Mouse (Mus musculus): ENCODE measurements around the gene Osbpl11. TPM values are rescaled to one million over a fixed set of nuclear protein-coding genes. Genes with fewer than 3 reads are reported as not detected.

Osbpl11 gene
- polyA plus RNA-seq, 1 experiment from 2014 or later = 30.6 TPM

- H3K9ac ChIP-seq = peak overlapping the region; percentile 93
- 0 out of 2 replicates have a peak, but pooled peaks cover 4% of the 10 kb centered on the region for H3K36me3 ChIP-seq
- H3K27me3 ChIP-seq (replicated peaks) = no peaks in the 10 kb centered on the region
- no peak for ATAC-seq (ENCODE audit: low FRiP score, low read depth)
- 25% methylated on average over 9 of the region's 9 CpGs for WGBS
- peak overlapping the region; percentile 72 for H3K4me2 ChIP-seq (replicated peaks)
- peak overlapping the region; percentile 95 for H3K4me3 ChIP-seq
- H3K27ac ChIP-seq = no peak overlapping the region
- H3K4me1 ChIP-seq = peaks cover 14% of the 10 kb centered on the region
- H3K9me3 ChIP-seq = no peaks in the 10 kb centered on the region
Measured at GRCm38 (mm10) chr16:33250651-33251120, 65.8 kb downstream of the Osbpl11 start.

- peak within 1 kb of the TSS; percentile 93 for H3K9ac ChIP-seq
- H3K4me3 ChIP-seq = peak within 1 kb of the TSS; percentile 95
- WGBS = under 1% methylated on average over 72 of the region's 72 CpGs
- H3K36me3 ChIP-seq = 0 out of 2 replicates have a peak, but pooled peaks cover 4% of the 10 kb centered on the region
- H3K27ac ChIP-seq = peak within 1 kb of the TSS; percentile 57
- peak; percentile 94 for ATAC-seq (ENCODE audit: low FRiP score, low read depth)
- H3K4me1 ChIP-seq = peaks cover 14% of the 10 kb centered on the region
- H3K27me3 ChIP-seq (replicated peaks) = no peaks in the 10 kb centered on the region
- no peaks in the 10 kb centered on the region for H3K9me3 ChIP-seq
- H3K4me2 ChIP-seq (replicated peaks) = peak within 1 kb of the TSS; percentile 72
Measured at GRCm38 (mm10) chr16:33251194-33252051, 66.6 kb downstream of the Osbpl11 start, which contains the start of gene Snx4. Gene Snx4, plus strand, starts transcription at chr16:33251442.

- Histone ChIP-seq H3K36me3 (no peaks in the 10 kb centered on the region), H3K9ac (no peak overlapping the region), H3K27me3 (replicated peaks) (no peaks in the 10 kb centered on the region), H3K9me3 (no peaks in the 10 kb centered on the region), H3K4me2 (replicated peaks) (no peak overlapping the region), H3K4me3 (no peak overlapping the region), H3K4me1 (peaks cover 14% of the 10 kb centered on the region), H3K27ac (no peak overlapping the region)
- 88% methylated on average over 7 of the region's 7 CpGs for WGBS
- ATAC-seq (ENCODE audit: low FRiP score, low read depth) = no peak
Measured at GRCm38 (mm10) chr16:33255601-33256000, 70.7 kb downstream of the Osbpl11 start.

- no peak overlapping the region for H3K9ac ChIP-seq
- 0 out of 2 replicates have a peak, but pooled peaks cover under 1% of the 10 kb centered on the region for H3K4me1 ChIP-seq
- no peak overlapping the region for H3K4me3 ChIP-seq
- no peak overlapping the region for H3K27ac ChIP-seq
- H3K4me2 ChIP-seq (replicated peaks) = no peak overlapping the region
- no peaks in the 10 kb centered on the region for H3K36me3 ChIP-seq
- no peak for ATAC-seq (ENCODE audit: low FRiP score, low read depth)
- WGBS = 88% methylated on average over 2 of the region's 2 CpGs
- no peaks in the 10 kb centered on the region for H3K9me3 ChIP-seq
- H3K27me3 ChIP-seq (replicated peaks) = no peaks in the 10 kb centered on the region
Measured at GRCm38 (mm10) chr16:33258530-33258929, 73.7 kb downstream of the Osbpl11 start.

GRCm38 (mm10) chr16:33259824-33260223 is 75.0 kb downstream of the Osbpl11 start:
- 90% methylated on average over 3 of the region's 3 CpGs for WGBS
- H3K9ac ChIP-seq = no peak overlapping the region
- ATAC-seq (ENCODE audit: low FRiP score, low read depth) = no peak
- peaks cover 6% of the 10 kb centered on the region for H3K36me3 ChIP-seq
- H3K4me1 ChIP-seq = no peaks in the 10 kb centered on the region
- no peaks in the 10 kb centered on the region for H3K27me3 ChIP-seq (replicated peaks)
- H3K4me2 ChIP-seq (replicated peaks) = no peak overlapping the region
- no peak overlapping the region for H3K4me3 ChIP-seq
- H3K9me3 ChIP-seq = no peaks in the 10 kb centered on the region
- H3K27ac ChIP-seq = no peak overlapping the region

GRCm38 (mm10) chr16:33260825-33261224 is 76.0 kb downstream of the Osbpl11 start:
- Histone ChIP-seq H3K36me3 (peaks cover 16% of the 10 kb centered on the region), H3K4me3 (no peak overlapping the region), H3K4me2 (replicated peaks) (no peak overlapping the region), H3K4me1 (no peaks in the 10 kb centered on the region), H3K9ac (no peak overlapping the region), H3K27ac (no peak overlapping the region), H3K27me3 (replicated peaks) (no peaks in the 10 kb centered on the region), H3K9me3 (no peaks in the 10 kb centered on the region)
- no peak for ATAC-seq (ENCODE audit: low FRiP score, low read depth)
- WGBS = 93% methylated on average over 8 of the region's 8 CpGs

GRCm38 (mm10) chr16:33261584-33262061 is 76.8 kb downstream of the Osbpl11 start:
- WGBS = 80% methylated on average over 2 of the region's 2 CpGs
- no peak for ATAC-seq (ENCODE audit: low FRiP score, low read depth)
- Histone ChIP-seq H3K27ac (no peak overlapping the region), H3K9ac (no peak overlapping the region), H3K4me3 (no peak overlapping the region), H3K9me3 (no peaks in the 10 kb centered on the region), H3K4me1 (no peaks in the 10 kb centered on the region), H3K4me2 (replicated peaks) (no peak overlapping the region), H3K27me3 (replicated peaks) (no peaks in the 10 kb centered on the region), H3K36me3 (peaks cover 22% of the 10 kb centered on the region)

- H3K27me3 ChIP-seq (replicated peaks) = no peaks in the 10 kb centered on the region
- 93% methylated on average over 1 of the region's 1 CpGs for WGBS
- ATAC-seq (ENCODE audit: low FRiP score, low read depth) = no peak
Measured at GRCm38 (mm10) chr16:33262096-33262495, 77.2 kb downstream of the Osbpl11 start.

GRCm38 (mm10) chr16:33267616-33268253 is 82.9 kb downstream of the Osbpl11 start:
- Histone ChIP-seq H3K27ac (no peak overlapping the region), H3K4me2 (replicated peaks) (no peak overlapping the region), H3K27me3 (replicated peaks) (no peaks in the 10 kb centered on the region), H3K9ac (no peak overlapping the region), H3K4me3 (no peak overlapping the region), H3K9me3 (no peaks in the 10 kb centered on the region), H3K4me1 (no peaks in the 10 kb centered on the region), H3K36me3 (peaks cover 60% of the 10 kb centered on the region)
- ATAC-seq (ENCODE audit: low FRiP score, low read depth) = no peak
- WGBS = 94% methylated on average over 9 of the region's 9 CpGs

More at GRCm38 (mm10) chr16:33262096-33262495, 77.2 kb downstream of the Osbpl11 start:
- H3K4me2 ChIP-seq (replicated peaks) = no peak overlapping the region
- H3K27ac ChIP-seq = no peak overlapping the region
- H3K9me3 ChIP-seq = no peaks in the 10 kb centered on the region
- H3K4me3 ChIP-seq = no peak overlapping the region
- no peaks in the 10 kb centered on the region for H3K4me1 ChIP-seq
- H3K36me3 ChIP-seq = peaks cover 25% of the 10 kb centered on the region
- no peak overlapping the region for H3K9ac ChIP-seq

- peaks cover 40% of the 10 kb centered on the region for H3K36me3 ChIP-seq
- no peaks in the 10 kb centered on the region for H3K9me3 ChIP-seq
- H3K27me3 ChIP-seq (replicated peaks) = no peaks in the 10 kb centered on the region
- no peak for ATAC-seq (ENCODE audit: low FRiP score, low read depth)
- no peak overlapping the region for H3K4me2 ChIP-seq (replicated peaks)
- H3K9ac ChIP-seq = no peak overlapping the region
- H3K27ac ChIP-seq = no peak overlapping the region
- WGBS = 93% methylated on average over 4 of the region's 4 CpGs
- H3K4me1 ChIP-seq = no peaks in the 10 kb centered on the region
- no peak overlapping the region for H3K4me3 ChIP-seq
Measured at GRCm38 (mm10) chr16:33271824-33272223, 87.0 kb downstream of the Osbpl11 start.

- no peak overlapping the region for H3K4me3 ChIP-seq
- H3K9me3 ChIP-seq = no peaks in the 10 kb centered on the region
- no peaks in the 10 kb centered on the region for H3K4me1 ChIP-seq
- H3K27me3 ChIP-seq (replicated peaks) = no peaks in the 10 kb centered on the region
- H3K27ac ChIP-seq = no peak overlapping the region
- ATAC-seq (ENCODE audit: low FRiP score, low read depth) = no peak
- peaks cover 51% of the 10 kb centered on the region for H3K36me3 ChIP-seq
- 98% methylated on average over 1 of the region's 1 CpGs for WGBS
- H3K4me2 ChIP-seq (replicated peaks) = no peak overlapping the region
- no peak overlapping the region for H3K9ac ChIP-seq
Measured at GRCm38 (mm10) chr16:33283079-33283478, 98.2 kb downstream of the Osbpl11 start.

GRCm38 (mm10) chr16:33288536-33288935 is 103.7 kb downstream of the Osbpl11 start:
- Histone ChIP-seq H3K36me3 (peaks cover 71% of the 10 kb centered on the region), H3K4me2 (replicated peaks) (no peak overlapping the region), H3K9me3 (peaks cover 7% of the 10 kb centered on the region), H3K27me3 (replicated peaks) (no peaks in the 10 kb centered on the region), H3K4me3 (no peak overlapping the region), H3K9ac (no peak overlapping the region), H3K27ac (no peak overlapping the region), H3K4me1 (no peaks in the 10 kb centered on the region)
- no peak for ATAC-seq (ENCODE audit: low FRiP score, low read depth)
- 79% methylated on average over 9 of the region's 9 CpGs for WGBS
